Mouse (Mus musculus) ES-E14 (cell line): ENCODE results near the gene Dnpep. TPM values are rescaled to one million over a fixed set of nuclear protein-coding genes. Genes with fewer than 3 reads are reported as not detected.

Experiments
- DNase-seq: peaks from one replicate; pipeline ENCODE4 v3.0.0-alpha.2; 2013; ENCODE audit warnings: low read depth, low spot score
- H3K27ac ChIP-seq: 2 replicates; pipeline ENCODE4 v1.5.1; 2012; ENCODE audit warnings: low read depth, mild to moderate bottlenecking, low read length, moderate library complexity, mixed read lengths; ENCODE audit not compliant: poor library complexity, insufficient read depth, severe bottlenecking
- H3K36me3 ChIP-seq: 2 replicates; pipeline ENCODE4 v1.6.1; 2012; ENCODE audit warnings: mild to moderate bottlenecking, low read length, moderate library complexity, mixed read lengths; ENCODE audit not compliant: control insufficient read depth, poor library complexity, insufficient read depth, severe bottlenecking
- H3K4me1 ChIP-seq, 2 experiments: fragments of 150-350 bp in 1 of 2; sonication (generic) in 1 of 2; 2 replicates each; pipeline ENCODE4 v1.6.1; 2012; ENCODE audit warnings: low read length in 2 of 2, mild to moderate bottlenecking in 1 of 2, mixed read lengths in 1 of 2; ENCODE audit not compliant: control insufficient read depth in 2 of 2, insufficient read depth in 2 of 2, poor library complexity in 1 of 2
- H3K4me3 ChIP-seq, 2 experiments: fragments of 150-350 bp in 1 of 2; sonication (generic) in 1 of 2; 2 replicates each; pipeline ENCODE4 v1.5.1; 2012; ENCODE audit warnings: low read length in 2 of 2, low read depth in 1 of 2, mild to moderate bottlenecking in 1 of 2, mixed read lengths in 1 of 2; ENCODE audit not compliant: insufficient read depth in 1 of 2, poor library complexity in 1 of 2, severe bottlenecking in 1 of 2
- H3K9ac ChIP-seq: 2 replicates; pipeline ENCODE4 v1.6.1; 2012; ENCODE audit warnings: low read depth, mild to moderate bottlenecking, low read length, mixed read lengths; ENCODE audit not compliant: poor library complexity, insufficient read depth, severe bottlenecking
- H3K9me3 ChIP-seq: fragments of 150-350 bp; sonication (generic); 2 replicates; pipeline ENCODE4 v1.6.1; 2012; ENCODE audit warnings: low read depth, mild to moderate bottlenecking, low read length; ENCODE audit not compliant: control insufficient read depth, insufficient read depth
- CHD2 ChIP-seq: IDR thresholded peaks from 2 replicates; pipeline ENCODE4 v1.6.1; 2014; ENCODE audit warnings: mild to moderate bottlenecking, low read depth, low read length, inconsistent platforms
- HCFC1 ChIP-seq: IDR thresholded peaks from 2 replicates; pipeline ENCODE4 v1.6.1; 2012; ENCODE audit warnings: low read length, inconsistent platforms, borderline replicate concordance; ENCODE audit not compliant: insufficient read depth
- MAFK ChIP-seq: IDR thresholded peaks from 2 replicates; pipeline ENCODE4 v1.6.1; 2014; ENCODE audit warnings: mild to moderate bottlenecking, low read depth, low read length, inconsistent platforms; ENCODE audit not compliant: insufficient read depth
- ZC3H11A ChIP-seq: IDR thresholded peaks from 2 replicates; pipeline ENCODE4 v1.6.1; 2012; ENCODE audit warnings: low read depth, mild to moderate bottlenecking, inconsistent platforms, low read length, borderline replicate concordance
- ZNF384 ChIP-seq: IDR thresholded peaks from 2 replicates; pipeline ENCODE4 v1.6.1; 2012; ENCODE audit warnings: low read depth, low read length, inconsistent platforms
- in situ Hi-C, 2 experiments: fragments of 600-800 bp; cut with MboI; formaldehyde crosslinking; loops; one replicate each; pipeline ENCODE4 v1.15.1; 2025; ENCODE audit warnings: low sequenced_read_pairs in 2 of 2, inconsistent platforms in 1 of 2; ENCODE audit not compliant: unreplicated experiment in 2 of 2
- total RNA-seq: library from RNA; depleted of rRNA; stranded (reverse); fragments of 300-350 nt; gene quantifications from 2 replicates; pipeline ENCODE4 v1.2.3, GENCODE M21; 2012; rRNA removed

Dnpep gene
- total RNA-seq: 67.1 and 75.5 TPM in 2 replicates

GRCm38 (mm10) chr1:75317241-75318201 is at the start of gene Dnpep:
Gene Dnpep, minus strand, starts transcription at chr1:75317990.
- H3K4me1 ChIP-seq: peaks cover 0 to 3% of the 10 kb centered on the region in 2 experiments; a peak in 1 of 4 replicates
- peak; percentile 100 for DNase-seq
- no peaks in the 10 kb centered on the region for H3K9me3 ChIP-seq
- TF ChIP-seq CHD2: no peak
- TF ChIP-seq ZNF384: no peak
- TF ChIP-seq HCFC1: no peak
- TF ChIP-seq ZC3H11A: no peak
- no peak; the same call in 1 of the 2 replicates for TF ChIP-seq MAFK
- peak within 1 kb of the TSS; percentile 88 for H3K27ac ChIP-seq
- in situ Hi-C loops: no loop called here
- H3K36me3 ChIP-seq: peaks cover 13% of the 10 kb centered on the region; the same call in 1 of the 2 replicates
- H3K4me3 ChIP-seq: peak within 1 kb of the TSS; percentile 87 to 98
- H3K9ac ChIP-seq: peak within 1 kb of the TSS; percentile 76

- DNase-seq: no peak
- Histone ChIP-seq H3K36me3 (no peaks in the 10 kb centered on the region), H3K9ac (no peak overlapping the region), H3K9me3 (no peaks in the 10 kb centered on the region), H3K4me1 (peaks cover 0 to 16% of the 10 kb centered on the region in 2 experiments; a peak in 1 of 4 replicates), H3K4me3 (no peak overlapping the region), H3K27ac (no peak overlapping the region)
- TF ChIP-seq CHD2 (no peak), ZC3H11A (no peak), MAFK (no peak), ZNF384 (no peak), HCFC1 (no peak)
- in situ Hi-C loops: no loop called here
Observed at GRCm38 (mm10) chr1:75365510-75366137, 47.8 kb upstream of the Dnpep start.

- H3K4me1 ChIP-seq: peaks cover 0 to 6% of the 10 kb centered on the region in 2 experiments; a peak in 1 of 4 replicates
- TF ChIP-seq ZC3H11A: no peak
- no peak for TF ChIP-seq HCFC1
- no peak for TF ChIP-seq CHD2
- TF ChIP-seq ZNF384: no peak
- no peak for TF ChIP-seq MAFK
- H3K4me3 ChIP-seq: no peak overlapping the region
- no peak overlapping the region for H3K27ac ChIP-seq
- H3K9ac ChIP-seq: no peak overlapping the region
- no peaks in the 10 kb centered on the region for H3K36me3 ChIP-seq
- H3K9me3 ChIP-seq: no peaks in the 10 kb centered on the region
- DNase-seq: no peak
- in situ Hi-C loops: no loop called here
Observed at GRCm38 (mm10) chr1:75363868-75364267, 46.1 kb upstream of the Dnpep start.

- Histone ChIP-seq H3K36me3 (no peaks in the 10 kb centered on the region), H3K9me3 (no peaks in the 10 kb centered on the region), H3K27ac (no peak overlapping the region), H3K4me1 (peaks cover 0 to 6% of the 10 kb centered on the region in 2 experiments; a peak in 1 of 4 replicates), H3K4me3 (peak overlapping the region in 1 of 2 experiments; percentile 8; a peak in 1 of 4 replicates), H3K9ac (peak overlapping the region; percentile 4; the same call in 1 of the 2 replicates)
- DNase-seq: peak; percentile 69
- in situ Hi-C loops: no loop called here
- TF ChIP-seq CHD2 (no peak), ZNF384 (peak; percentile 98), ZC3H11A (no peak), HCFC1 (no peak), MAFK (no peak)
Observed at GRCm38 (mm10) chr1:75361750-75362149, 44.0 kb upstream of the Dnpep start.
